Mouse (Mus musculus) midbrain, embryonic 14.5 days (tissue): ENCODE data around the gene Il34. TPM values are rescaled to one million over a fixed set of nuclear protein-coding genes. Genes with fewer than 3 reads are reported as not detected.

Experiments
- ATAC-seq: fragments of 200-750 bp; cut with Nextera tagmentation; 2 replicates; pipeline ENCODE4 v1.8.0; 2017; ENCODE audit warnings: moderate number of reproducible peaks, moderate library complexity; ENCODE audit not compliant: low FRiP score, low TSS enrichment
- DNase-seq: peaks from one replicate; pipeline ENCODE4 v3.0.0-alpha.2; 2015
- H3K27ac ChIP-seq: fragments of 300-500 bp; sonication (generic); replicated peaks from 2 replicates; pipeline ENCODE4 v1.5.1; 2014; ENCODE audit warnings: mild to moderate bottlenecking, low read depth, low read length, moderate library complexity
- H3K27me3 ChIP-seq: fragments of 300-500 bp; sonication (generic); 2 replicates; pipeline ENCODE4 v1.6.1; 2014; ENCODE audit warnings: low read length, control low read depth, mixed read lengths; ENCODE audit not compliant: control insufficient read depth, insufficient read depth
- H3K36me3 ChIP-seq: fragments of 300-500 bp; sonication (generic); 2 replicates; pipeline ENCODE4 v1.6.1; 2014; ENCODE audit warnings: low read length, control low read depth; ENCODE audit not compliant: control insufficient read depth, insufficient read depth
- H3K4me1 ChIP-seq: fragments of 300-500 bp; sonication (generic); 2 replicates; pipeline ENCODE4 v1.6.1; 2014; ENCODE audit warnings: mild to moderate bottlenecking, antibody characterized with exemption, low read length, control low read depth; ENCODE audit not compliant: control insufficient read depth, insufficient read depth
- H3K4me2 ChIP-seq: fragments of 300-500 bp; sonication (generic); 2 replicates; pipeline ENCODE4 v1.6.1; 2014; ENCODE audit warnings: mild to moderate bottlenecking, low read length, moderate library complexity
- H3K4me3 ChIP-seq: fragments of 300-500 bp; sonication (generic); replicated peaks from 2 replicates; pipeline ENCODE4 v1.5.1; 2014; ENCODE audit warnings: low read depth, low read length
- H3K9ac ChIP-seq: fragments of 300-500 bp; sonication (generic); replicated peaks from 2 replicates; pipeline ENCODE4 v1.6.1; 2014; ENCODE audit warnings: mild to moderate bottlenecking, low read length, moderate library complexity
- H3K9me3 ChIP-seq: fragments of 300-500 bp; sonication (generic); 2 replicates; pipeline ENCODE4 v1.6.1; 2016; ENCODE audit warnings: low read length, control low read depth, mixed read lengths; ENCODE audit not compliant: control insufficient read depth
- WGBS: fragments of 180-500 bp; shearing (Covaris S2); extraction: QIAGEN DNeasy Blood & Tissue Kit; methylation state at CpG from one replicate; pipeline ENCODE4 v1.1.7; 2014; 5-methylcytosine and 5-hydroxymethylcytosine counted together
- polyA plus RNA-seq: library from polyadenylated mRNA; unstranded; fragments of >200 nt; fragmentation: Nextera tagmentation; extraction: Ambion mirVana; gene quantifications from 2 replicates; pipeline ENCODE4 v1.2.1, GENCODE M21; 2014

The Il34 gene
- polyA plus RNA-seq, 1 experiment from 2014 or later: 3.9 TPM

GRCm38 (mm10) chr8:110804825-110805514 is 754 bp downstream of the Il34 start:
- H3K4me2 ChIP-seq: no peak overlapping the region
- no peaks in the 10 kb centered on the region for H3K9me3 ChIP-seq
- peaks cover 16% of the 10 kb centered on the region for H3K36me3 ChIP-seq
- ATAC-seq: no peak
- H3K9ac ChIP-seq: no peak overlapping the region
- 72% methylated on average over 3 of the region's 3 CpGs for WGBS
- H3K4me3 ChIP-seq: no peak overlapping the region
- no peak overlapping the region for H3K27ac ChIP-seq
- H3K4me1 ChIP-seq: no peaks in the 10 kb centered on the region
- no peak for DNase-seq
- no peaks in the 10 kb centered on the region for H3K27me3 ChIP-seq

GRCm38 (mm10) chr8:110803856-110804255 is 1.9 kb downstream of the Il34 start:
- DNase-seq: no peak
- H3K27me3 ChIP-seq: no peaks in the 10 kb centered on the region
- H3K4me1 ChIP-seq: no peaks in the 10 kb centered on the region
- no peak overlapping the region for H3K4me2 ChIP-seq
- no peak overlapping the region for H3K9ac ChIP-seq
- peaks cover 4% of the 10 kb centered on the region for H3K36me3 ChIP-seq
- no peak overlapping the region for H3K4me3 ChIP-seq
- 85% methylated on average over 9 of the region's 9 CpGs for WGBS
- no peak for ATAC-seq
- H3K9me3 ChIP-seq: no peaks in the 10 kb centered on the region
- no peak overlapping the region for H3K27ac ChIP-seq

- H3K27ac ChIP-seq: no peak overlapping the region
- H3K27me3 ChIP-seq: no peaks in the 10 kb centered on the region
- WGBS: 62% methylated on average over 5 of the region's 5 CpGs
- no peak overlapping the region for H3K4me2 ChIP-seq
- H3K9ac ChIP-seq: no peak overlapping the region
- H3K9me3 ChIP-seq: no peaks in the 10 kb centered on the region
- H3K36me3 ChIP-seq: no peaks in the 10 kb centered on the region
- no peaks in the 10 kb centered on the region for H3K4me1 ChIP-seq
- no peak overlapping the region for H3K4me3 ChIP-seq
- no peak for ATAC-seq
- DNase-seq: no peak
These were observed 2.7 kb downstream of the Il34 start for GRCm38 (mm10) chr8:110802988-110803387.

GRCm38 (mm10) chr8:110797086-110797485 is 8.6 kb downstream of the Il34 start:
- no peak for DNase-seq
- Histone ChIP-seq H3K4me2 (no peak overlapping the region), H3K27ac (no peak overlapping the region), H3K9me3 (no peaks in the 10 kb centered on the region), H3K36me3 (no peaks in the 10 kb centered on the region), H3K9ac (no peak overlapping the region), H3K4me3 (no peak overlapping the region), H3K27me3 (no peaks in the 10 kb centered on the region), H3K4me1 (no peaks in the 10 kb centered on the region)
- 91% methylated on average over 8 of the region's 8 CpGs for WGBS
- no peak for ATAC-seq

- H3K4me2 ChIP-seq: no peak overlapping the region
- ATAC-seq (no peak), DNase-seq (no peak)
- WGBS: 89% methylated on average over 7 of the region's 7 CpGs
- H3K27ac ChIP-seq: no peak overlapping the region
- H3K4me1 ChIP-seq: no peaks in the 10 kb centered on the region
- no peaks in the 10 kb centered on the region for H3K27me3 ChIP-seq
- H3K4me3 ChIP-seq: no peak overlapping the region
- no peaks in the 10 kb centered on the region for H3K9me3 ChIP-seq
- no peak overlapping the region for H3K9ac ChIP-seq
- H3K36me3 ChIP-seq: no peaks in the 10 kb centered on the region
These were observed 11.3 kb downstream of the Il34 start for GRCm38 (mm10) chr8:110794363-110794965.

- ATAC-seq (no peak), DNase-seq (no peak)
- no peak overlapping the region for H3K4me2 ChIP-seq
- H3K4me3 ChIP-seq: no peak overlapping the region
- no peaks in the 10 kb centered on the region for H3K36me3 ChIP-seq
- no peaks in the 10 kb centered on the region for H3K9me3 ChIP-seq
- no peaks in the 10 kb centered on the region for H3K4me1 ChIP-seq
- 94% methylated on average over 9 of the region's 9 CpGs for WGBS
- H3K27ac ChIP-seq: no peak overlapping the region
- H3K27me3 ChIP-seq: no peaks in the 10 kb centered on the region
- H3K9ac ChIP-seq: no peak overlapping the region
These were observed 11.8 kb downstream of the Il34 start for GRCm38 (mm10) chr8:110793936-110794335.

GRCm38 (mm10) chr8:110793511-110793910 is 12.2 kb downstream of the Il34 start:
- ATAC-seq (no peak), DNase-seq (no peak)
- no peaks in the 10 kb centered on the region for H3K36me3 ChIP-seq
- H3K4me1 ChIP-seq: no peaks in the 10 kb centered on the region
- H3K4me3 ChIP-seq: no peak overlapping the region
- H3K9me3 ChIP-seq: no peaks in the 10 kb centered on the region
- no peak overlapping the region for H3K9ac ChIP-seq
- no peaks in the 10 kb centered on the region for H3K27me3 ChIP-seq
- H3K4me2 ChIP-seq: no peak overlapping the region
- no peak overlapping the region for H3K27ac ChIP-seq
- WGBS: 81% methylated on average over 9 of the region's 9 CpGs

- H3K9me3 ChIP-seq: no peaks in the 10 kb centered on the region
- H3K4me1 ChIP-seq: no peaks in the 10 kb centered on the region
- H3K27ac ChIP-seq: no peak overlapping the region
- no peaks in the 10 kb centered on the region for H3K27me3 ChIP-seq
- 83% methylated on average over 11 of the region's 11 CpGs for WGBS
- H3K4me2 ChIP-seq: no peak overlapping the region
- no peak overlapping the region for H3K4me3 ChIP-seq
- DNase-seq (no peak), ATAC-seq (no peak)
- H3K36me3 ChIP-seq: no peaks in the 10 kb centered on the region
- H3K9ac ChIP-seq: no peak overlapping the region
These were observed 13.0 kb downstream of the Il34 start for GRCm38 (mm10) chr8:110792574-110793200.

GRCm38 (mm10) chr8:110791164-110791563 is 14.6 kb downstream of the Il34 start:
- Histone ChIP-seq H3K9me3 (no peaks in the 10 kb centered on the region), H3K4me2 (no peak overlapping the region), H3K36me3 (no peaks in the 10 kb centered on the region), H3K27me3 (no peaks in the 10 kb centered on the region), H3K9ac (no peak overlapping the region), H3K27ac (no peak overlapping the region), H3K4me3 (no peak overlapping the region), H3K4me1 (no peaks in the 10 kb centered on the region)
- ATAC-seq: no peak
- WGBS: 77% methylated on average over 10 of the region's 10 CpGs
- no peak for DNase-seq
